15 mouse cellular contexts compared by ENCODE assay signal in genomic region chr5:64161917-64162316, GRCm38 (mm10). TPM values are rescaled to one million over a fixed set of nuclear protein-coding genes. Genes with fewer than 3 reads are reported as not detected.
DNase-seq lines count a peak whose midpoint lies in the region; ATAC-seq and TF ChIP-seq lines count a peak whose summit lies in the region.
"Had no signal": no experiment of that assay in that cellular context is flagged by ENCODE, and none has a peak within 500 bp of the region (broad histone marks: within the 10 kb centered on the region; RNA-seq: fewer than 3 reads in every experiment).

No protein-coding gene starts in this region.

- TF ChIP-seq POLR2A in embryonic fibroblast, embryonic 13.5 days (IDR thresholded peaks at IDR 0.05; ENCODE audit: low read depth, low read length): no peak
- no peak for TF ChIP-seq POLR2A in cerebellum, adult 2 months (IDR thresholded peaks at IDR 0.05; ENCODE audit: borderline replicate concordance, insufficient read depth, low read length)

- peaks cover 8% of the 10 kb centered on the region; the same call in 1 of the 2 replicates for H3K27me3 ChIP-seq in heart, embryonic 11.5 days (ENCODE audit: control insufficient read depth, insufficient read depth, low read length)
- peaks cover 11% of the 10 kb centered on the region for H3K27me3 ChIP-seq in liver, embryonic 11.5 days (replicated peaks; ENCODE audit: control insufficient read depth, insufficient read depth, low read length)
- H3K27me3 ChIP-seq in liver, postnatal 0 days (ENCODE audit: insufficient read depth, low read length): peaks cover 14% of the 10 kb centered on the region; the same call in 1 of the 2 replicates
- no peaks in the 10 kb centered on the region for H3K27me3 ChIP-seq in cerebellum, adult 2 months (ENCODE audit: control insufficient read depth, insufficient read depth, low read length)

- WGBS in heart, embryonic 11.5 days (ENCODE audit: insufficient replicate concordance): 51% methylated on average over 3 of the region's 3 CpGs
- WGBS in liver, embryonic 11.5 days: 46% methylated on average over 3 of the region's 3 CpGs
- WGBS in liver, postnatal 0 days (ENCODE audit: insufficient replicate concordance): 51% methylated on average over 3 of the region's 3 CpGs
- 97% methylated on average over 3 of the region's 3 CpGs for WGBS in cerebellum, adult 2 months

- H3K36me3 ChIP-seq in heart, embryonic 11.5 days (ENCODE audit: control insufficient read depth, insufficient read depth, low read length): no peaks in the 10 kb centered on the region
- no peaks in the 10 kb centered on the region for H3K36me3 ChIP-seq in liver, embryonic 11.5 days (ENCODE audit: control insufficient read depth, insufficient read depth, low read length)
- no peaks in the 10 kb centered on the region for H3K36me3 ChIP-seq in liver, postnatal 0 days (replicated peaks; ENCODE audit: insufficient read depth, low read length)
- H3K36me3 ChIP-seq: G1E had no signal

- H3K9me3 ChIP-seq in heart, embryonic 11.5 days (replicated peaks; ENCODE audit: control insufficient read depth, low read length): no peaks in the 10 kb centered on the region
- H3K9me3 ChIP-seq in liver, embryonic 11.5 days (ENCODE audit: control insufficient read depth, low read length): no peaks in the 10 kb centered on the region
- H3K9me3 ChIP-seq in liver, postnatal 0 days (ENCODE audit: low read length): no peaks in the 10 kb centered on the region
- H3K9me3 ChIP-seq: G1E had no signal

- TF ChIP-seq EP300 in liver, postnatal 0 days (IDR thresholded peaks at IDR 0.05; ENCODE audit: low read depth): no peak

- no peak overlapping the region for H3K27ac ChIP-seq in heart, embryonic 11.5 days (ENCODE audit: low read depth, low read length)
- no peak overlapping the region for H3K27ac ChIP-seq in liver, embryonic 11.5 days (ENCODE audit: low read depth, low read length)
- H3K27ac ChIP-seq in embryonic fibroblast, embryonic 13.5 days (ENCODE audit: insufficient read depth, low read length): no peak overlapping the region
- no peak overlapping the region for H3K27ac ChIP-seq in liver, postnatal 0 days (ENCODE audit: low read depth)
- H3K27ac ChIP-seq in cerebellum, adult 2 months (ENCODE audit: insufficient read depth, low read length): no peak overlapping the region

- H3K4me2 ChIP-seq in heart, embryonic 11.5 days: peak overlapping the region; percentile 99
- H3K4me2 ChIP-seq in liver, embryonic 11.5 days: peak overlapping the region; percentile 100
- peak overlapping the region; percentile 98 for H3K4me2 ChIP-seq in liver, postnatal 0 days (ENCODE audit: low read depth, low read length)

- intact Hi-C loops in heart, postnatal 36 days (cut with DNase I): loop anchor here (5.0 kb wide), 1 partner anchor 40 kb away; no protein-coding TSS in a partner anchor

- no peak overlapping the region for H3K9ac ChIP-seq in heart, embryonic 11.5 days (ENCODE audit: low read depth, low read length)
- H3K9ac ChIP-seq in liver, embryonic 11.5 days (ENCODE audit: low read depth, low read length): no peak overlapping the region
- no peak overlapping the region for H3K9ac ChIP-seq in liver, postnatal 0 days (replicated peaks)

- ATAC-seq in heart, embryonic 11.5 days (replicated peaks; ENCODE audit: insufficient number of reproducible peaks, low FRiP score, low TSS enrichment): no peak
- ATAC-seq in liver, embryonic 11.5 days (replicated peaks; ENCODE audit: low FRiP score): no peak
- ATAC-seq in liver, postnatal 0 days: no peak
- ATAC-seq: midbrain, embryonic 16.5 days had no signal

- DNase-seq in heart, postnatal 36 days: no peak
- DNase-seq in liver, embryonic 11.5 days (ENCODE audit: low spot score): no peak
- no peak for DNase-seq in liver
- DNase-seq in liver, postnatal 0 days: no peak
- no peak for DNase-seq in cerebellum, adult 2 months
- DNase-seq: adrenal gland, postnatal 36 days; cerebellum, postnatal 25 days; gastrocnemius, postnatal 10 days; kidney, adult 11 months; layer of hippocampus, postnatal 36 days; spleen, adult 18-20 months had no signal

- peaks cover 22% of the 10 kb centered on the region for H3K4me1 ChIP-seq in heart, embryonic 11.5 days (ENCODE audit: control insufficient read depth, insufficient read depth, low read length)
- H3K4me1 ChIP-seq in liver, embryonic 11.5 days (replicated peaks; ENCODE audit: control insufficient read depth, insufficient read depth, low read length): peaks cover 14% of the 10 kb centered on the region
- peaks cover 6% of the 10 kb centered on the region for H3K4me1 ChIP-seq in embryonic fibroblast, embryonic 13.5 days (ENCODE audit: control insufficient read depth, insufficient read depth, low read length)
- peaks cover 30% of the 10 kb centered on the region for H3K4me1 ChIP-seq in liver, postnatal 0 days (ENCODE audit: insufficient read depth)
- peaks cover 3% of the 10 kb centered on the region; the same call in 1 of the 2 replicates for H3K4me1 ChIP-seq in cerebellum, adult 2 months (ENCODE audit: control insufficient read depth, insufficient read depth, low read length)

- TF ChIP-seq CTCF in embryonic fibroblast, embryonic 13.5 days (IDR thresholded peaks at IDR 0.05; ENCODE audit: borderline replicate concordance, insufficient read depth, low read length): no peak
- no peak for TF ChIP-seq CTCF in liver, postnatal 0 days (IDR thresholded peaks at IDR 0.05; ENCODE audit: low read depth)
- TF ChIP-seq CTCF in cerebellum, adult 2 months (IDR thresholded peaks at IDR 0.05; ENCODE audit: borderline replicate concordance, insufficient read depth, low read depth, low read length): no peak

- H3K4me3 ChIP-seq in heart, embryonic 11.5 days (ENCODE audit: low read depth, low read length): no peak overlapping the region
- H3K4me3 ChIP-seq in liver, embryonic 11.5 days (ENCODE audit: low read depth, low read length): peak overlapping the region; percentile 58; the same call in 1 of the 2 replicates
- H3K4me3 ChIP-seq in embryonic fibroblast, embryonic 13.5 days (ENCODE audit: insufficient read depth, low read length): peak overlapping the region; percentile 88; the same call in 1 of the 2 replicates
- H3K4me3 ChIP-seq in liver, postnatal 0 days (ENCODE audit: low read depth, low read length): peak overlapping the region; percentile 72
- H3K4me3 ChIP-seq in cerebellum, adult 2 months (replicated peaks; ENCODE audit: insufficient read depth, low read depth, low read length): no peak overlapping the region

RNA-seq across cellular contexts. Expression of gene Tbc1d1, which starts 5.8 kb away (rescaled TPM):
- polyA plus RNA-seq in heart, embryonic 11.5 days (2014; fragmentation: Nextera tagmentation; extraction: Ambion mirVana): 36.3 and 41.5 TPM in 2 replicates
- 10 to 100 TPM; 15.3 to 18.5 TPM for total RNA-seq in heart, postnatal 36 days (2021)
- 25.6 and 25.9 TPM in 2 replicates for polyA plus RNA-seq in liver, embryonic 11.5 days (2014; fragmentation: Nextera tagmentation; extraction: Ambion mirVana)
- polyA plus RNA-seq in embryonic fibroblast, embryonic 13.5 days (2011; ENCODE audit: insufficient read length, low read depth, missing spikeins): 37.9 and 47.1 TPM in 2 replicates
- polyA plus RNA-seq in liver, postnatal 0 days (2015; fragmentation: Nextera tagmentation; extraction: Ambion mirVana): 3.6 and 5.0 TPM in 2 replicates
- 17.3 and 17.7 TPM in 2 replicates for polyA plus RNA-seq in cerebellum, adult 2 months (2012; rRNA removed)

Comparison
In these comparisons a context has a peak if more than half of its experiments do, and no peak if none do; other contexts are left out.
1. H3K4me3 ChIP-seq: peak in liver, embryonic 11.5 days (single experiment), embryonic fibroblast, embryonic 13.5 days (single experiment) and liver, postnatal 0 days (single experiment); none in heart, embryonic 11.5 days (single experiment) and cerebellum, adult 2 months (single experiment).
2. Peak in every context shown above with its lines, with median percentiles within 50 percentile points of each other: H3K4me2 ChIP-seq.